Mouse (Mus musculus) urinary bladder, postnatal 4 days (tissue): ENCODE results near the gene Hlx.

Experiments
- DNase-seq, 2 experiments: peaks; one replicate each; pipeline ENCODE4 v3.0.0; 2021 to 2022; ENCODE audit warnings: low spot score in 2 of 2

The Hlx gene

GRCm38 (mm10) chr1:184733300-184734066, 1.1 kb upstream of the Hlx start:
- no peak for DNase-seq

GRCm38 (mm10) chr1:184731644-184732545, 524 bp downstream of the Hlx start:
- DNase-seq, result no peak

GRCm38 (mm10) chr1:184731091-184731640, 1.3 kb downstream of the Hlx start:
- DNase-seq, result no peak

GRCm38 (mm10) chr1:184730453-184731013, 1.9 kb downstream of the Hlx start:
- DNase-seq, result no peak

GRCm38 (mm10) chr1:184729357-184730140, 2.9 kb downstream of the Hlx start:
- DNase-seq, result no peak

GRCm38 (mm10) chr1:184728561-184729115, 3.8 kb downstream of the Hlx start:
- DNase-seq, result no peak

DNA sequence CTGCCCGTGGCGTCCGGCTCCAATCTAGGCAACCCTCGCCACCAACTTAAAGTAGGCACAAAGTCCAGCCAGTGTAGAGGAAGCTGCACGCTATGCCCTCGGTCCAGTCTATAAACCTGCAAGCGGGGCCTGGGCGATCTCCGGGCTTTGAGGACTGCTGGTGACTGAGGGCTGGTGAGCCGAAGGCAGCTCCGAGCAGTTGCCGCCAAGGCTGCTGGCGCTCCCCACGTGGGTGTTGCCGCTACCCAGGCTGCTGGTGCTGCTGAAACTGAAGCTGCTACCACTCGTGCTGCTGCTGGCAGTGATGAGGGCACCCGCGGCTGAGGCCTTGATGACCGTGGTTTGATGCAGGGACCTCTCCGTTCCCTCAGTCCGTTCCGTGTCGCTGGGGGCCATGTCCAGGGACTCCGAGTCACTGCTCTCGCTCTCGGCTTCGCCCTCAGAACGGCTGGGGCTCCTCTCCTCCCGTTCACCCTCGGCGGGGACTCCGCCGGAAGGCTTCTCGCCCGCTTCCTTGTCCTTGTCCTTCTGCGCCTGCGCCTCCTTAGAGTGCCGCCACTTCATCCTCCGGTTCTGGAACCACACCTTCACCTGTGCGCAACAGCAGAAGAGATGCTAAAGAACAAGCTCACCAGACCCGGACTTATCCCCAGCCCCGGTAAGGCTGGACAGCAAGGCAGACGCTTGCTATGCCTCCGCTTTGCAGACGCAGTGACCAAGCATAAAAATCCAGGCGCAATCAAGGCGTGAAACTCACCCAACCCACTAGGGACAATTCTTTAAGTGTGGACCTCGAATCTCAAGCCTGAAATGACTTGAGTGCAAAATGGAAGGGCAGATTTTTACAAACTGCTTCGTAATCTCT, 4.8 kb downstream of the Hlx start:
- no peak for DNase-seq

GRCm38 (mm10) chr1:184726576-184727300, 5.7 kb downstream of the Hlx start:
- no peak for DNase-seq

DNA sequence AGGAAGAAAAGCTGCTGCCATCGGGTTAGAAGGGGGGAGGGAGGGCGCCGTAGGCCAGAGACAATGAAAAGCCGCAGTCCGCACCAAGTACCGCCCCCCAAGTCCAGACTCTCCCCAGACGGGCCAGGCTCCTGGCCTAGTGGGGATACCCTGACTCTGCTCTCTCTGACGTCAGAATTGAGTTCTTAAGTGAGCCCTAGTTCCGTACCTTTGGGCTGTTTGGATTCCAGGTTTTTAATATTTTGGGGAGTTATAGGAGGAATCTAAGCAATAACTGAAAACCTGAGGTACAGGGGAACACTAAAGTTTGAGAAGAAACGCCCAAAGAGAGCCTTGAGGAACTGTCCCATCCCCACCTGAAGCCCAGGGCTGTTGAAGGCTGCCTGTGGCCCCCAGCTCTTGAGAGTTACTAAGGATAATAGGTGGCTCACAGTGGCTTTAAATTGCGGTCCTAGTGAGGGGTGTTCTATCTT, 7.1 kb downstream of the Hlx start:
- DNase-seq, result no peak

- no peak for DNase-seq
Observed at GRCm38 (mm10) chr1:184724551-184725317, 7.7 kb downstream of the Hlx start.

DNA sequence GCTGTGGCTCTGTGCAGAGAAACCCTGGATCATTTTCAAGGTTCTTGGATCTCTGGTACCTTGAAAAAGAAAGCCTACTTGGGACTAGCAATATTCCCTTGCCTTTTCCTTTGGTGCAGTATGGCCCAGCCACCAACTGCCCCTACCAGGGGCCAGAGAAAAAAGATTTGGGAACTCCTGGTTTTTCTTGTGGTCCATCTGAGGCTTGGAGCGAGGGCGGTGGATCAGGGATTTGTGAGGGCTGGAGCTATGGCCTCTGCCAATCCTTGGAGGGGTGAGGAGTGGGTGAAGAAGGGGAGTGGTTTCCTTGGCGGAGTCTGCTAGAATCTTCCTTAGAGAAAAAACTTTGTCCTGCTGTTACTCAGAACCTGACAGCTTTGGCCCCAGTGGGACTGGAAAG, 8.5 kb downstream of the Hlx start:
- no peak for DNase-seq

GRCm38 (mm10) chr1:184721121-184721520, 11.3 kb downstream of the Hlx start:
- DNase-seq, result no peak

GRCm38 (mm10) chr1:184720162-184721025, 12.0 kb downstream of the Hlx start:
- DNase-seq, result no peak

DNA sequence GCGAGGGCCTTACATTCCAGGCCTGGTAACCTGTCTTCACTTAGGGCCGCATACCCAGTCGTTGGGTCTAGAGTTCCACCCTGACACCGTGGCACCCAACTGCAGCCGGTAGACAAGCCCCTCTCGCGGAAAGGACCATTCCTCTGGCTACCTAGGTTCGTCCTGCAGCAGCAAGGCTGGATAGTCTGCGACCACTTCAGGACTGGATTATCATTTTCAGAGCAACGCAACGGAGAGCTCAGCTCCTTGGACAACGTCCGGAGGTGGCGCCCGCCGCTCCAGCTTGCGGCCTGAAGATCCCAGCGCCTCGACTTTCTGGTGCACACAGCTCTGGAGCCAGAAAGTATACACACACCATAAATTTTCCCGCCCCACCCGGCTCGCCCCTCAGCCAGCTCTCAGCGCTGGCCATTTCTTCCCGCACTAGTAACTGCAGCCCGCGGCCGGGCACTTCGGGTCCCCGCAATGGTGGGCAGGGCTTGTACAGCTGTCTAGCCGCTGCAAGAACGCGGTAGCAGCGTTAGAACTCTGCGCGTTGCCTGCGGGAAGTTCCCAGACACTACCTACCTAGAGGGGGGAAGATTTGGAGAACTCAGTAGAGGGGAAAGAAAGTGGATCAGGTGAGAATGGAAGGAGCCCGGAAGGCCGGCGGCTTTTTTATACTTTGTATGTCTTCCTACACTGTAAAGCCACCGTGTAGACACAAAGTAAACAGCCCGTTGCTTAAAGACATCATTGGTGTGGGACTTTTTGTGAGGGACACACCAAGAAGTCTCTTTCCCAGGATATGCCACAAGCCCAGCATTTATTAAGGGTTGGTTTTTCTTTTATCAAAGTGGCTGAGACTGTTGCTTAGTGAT, 13.9 kb downstream of the Hlx start:
- no peak for DNase-seq

- DNase-seq, result no peak
Observed at GRCm38 (mm10) chr1:184717691-184718200, 14.7 kb downstream of the Hlx start.

DNA sequence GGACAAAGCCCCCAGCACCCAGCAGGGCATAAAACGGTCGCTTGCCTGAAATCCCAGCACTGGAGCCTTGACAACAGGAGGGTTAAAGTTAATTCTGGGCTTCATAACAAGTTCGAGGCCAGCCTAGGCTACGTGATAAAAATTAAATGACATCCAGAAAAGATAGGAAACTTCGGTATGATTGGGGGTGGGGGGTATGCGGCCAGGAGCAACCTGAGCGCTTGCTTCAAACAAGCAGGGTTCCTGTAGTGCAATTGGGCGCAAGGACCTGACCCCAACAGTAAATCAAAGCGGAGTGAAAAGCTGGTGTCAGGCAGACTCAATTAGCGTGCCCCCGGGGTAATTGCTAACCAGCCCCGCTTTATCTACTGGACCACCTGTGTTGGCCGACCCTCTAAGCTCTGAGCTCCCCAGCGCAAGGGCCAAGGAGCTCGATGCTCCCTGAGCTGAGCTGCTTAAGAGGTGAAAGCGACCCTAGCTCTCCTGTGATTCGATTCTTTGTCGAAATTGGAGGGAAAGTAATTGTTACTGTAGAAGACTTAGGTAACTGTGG, 15.3 kb downstream of the Hlx start:
- DNase-seq, result no peak
